Mouse (Mus musculus) erythroblast, embryonic 14.5 days (primary cell): ENCODE results near the gene Gabrd.

Experiments used
- GATA1 ChIP-seq: IDR thresholded peaks from 2 replicates; pipeline ENCODE4 v1.6.1; 2012; ENCODE audit warnings: low read length, inconsistent platforms, mixed read lengths
- TAL1 ChIP-seq: IDR thresholded peaks from 3 replicates; pipeline ENCODE4 v1.6.1; 2012; ENCODE audit warnings: low read length, inconsistent platforms, mixed read lengths

GRCm38 (mm10) chr4:155396751-155397150, 1.2 kb downstream of the Gabrd start:
- TF ChIP-seq TAL1 = no peak
- TF ChIP-seq GATA1 = no peak
